Mouse (Mus musculus): ENCODE data around the gene Plce1. TPM values are rescaled to one million over a fixed set of nuclear protein-coding genes. Genes with fewer than 3 reads are reported as not detected.

The Plce1 gene
- polyA plus RNA-seq, 1 experiment from 2014 or later, result 3.1 TPM

GRCm38 (mm10) chr19:38745810-38746491 is 265.0 kb downstream of the Plce1 start:
- no peak overlapping the region for H3K9ac ChIP-seq
- ATAC-seq (ENCODE audit: insufficient number of reproducible peaks, insufficient read depth, low FRiP score, low TSS enrichment, low read depth), result no peak
- no peaks in the 10 kb centered on the region for H3K27me3 ChIP-seq
- no peaks in the 10 kb centered on the region for H3K9me3 ChIP-seq
- no peaks in the 10 kb centered on the region for H3K36me3 ChIP-seq
- peaks cover 25% of the 10 kb centered on the region for H3K4me1 ChIP-seq
- H3K4me2 ChIP-seq, result no peak overlapping the region
- WGBS, result 50% methylated on average over 10 of the region's 10 CpGs
- no peak overlapping the region for H3K27ac ChIP-seq
- H3K4me3 ChIP-seq, result no peak overlapping the region

GRCm38 (mm10) chr19:38746492-38747014 is 265.6 kb downstream of the Plce1 start:
- H3K27ac ChIP-seq, result no peak overlapping the region
- ATAC-seq (ENCODE audit: insufficient number of reproducible peaks, insufficient read depth, low FRiP score, low TSS enrichment, low read depth), result no peak
- H3K27me3 ChIP-seq, result no peaks in the 10 kb centered on the region
- WGBS, result 34% methylated on average over 6 of the region's 6 CpGs
- no peak overlapping the region for H3K4me2 ChIP-seq
- no peak overlapping the region for H3K9ac ChIP-seq
- H3K4me1 ChIP-seq, result peaks cover 25% of the 10 kb centered on the region
- H3K36me3 ChIP-seq, result no peaks in the 10 kb centered on the region
- H3K4me3 ChIP-seq, result no peak overlapping the region
- H3K9me3 ChIP-seq, result no peaks in the 10 kb centered on the region

- H3K9ac ChIP-seq, result no peak overlapping the region
- peaks cover 16% of the 10 kb centered on the region for H3K4me1 ChIP-seq
- 53% methylated on average over 4 of the region's 4 CpGs for WGBS
- H3K4me2 ChIP-seq, result no peak overlapping the region
- H3K4me3 ChIP-seq, result no peak overlapping the region
- no peak overlapping the region for H3K27ac ChIP-seq
- H3K9me3 ChIP-seq, result no peaks in the 10 kb centered on the region
- no peaks in the 10 kb centered on the region for H3K36me3 ChIP-seq
- no peaks in the 10 kb centered on the region for H3K27me3 ChIP-seq
- no peak for ATAC-seq (ENCODE audit: insufficient number of reproducible peaks, insufficient read depth, low FRiP score, low TSS enrichment, low read depth)
These were observed 269.3 kb downstream of the Plce1 start for GRCm38 (mm10) chr19:38750192-38750591.

- Histone ChIP-seq H3K36me3 (no peaks in the 10 kb centered on the region), H3K9ac (no peak overlapping the region), H3K4me1 (peaks cover 6% of the 10 kb centered on the region; the same call in 1 of the 2 replicates), H3K4me2 (no peak overlapping the region), H3K4me3 (no peak overlapping the region), H3K9me3 (no peaks in the 10 kb centered on the region), H3K27me3 (no peaks in the 10 kb centered on the region), H3K27ac (no peak overlapping the region)
- WGBS, result 83% methylated on average over 3 of the region's 3 CpGs
- no peak for ATAC-seq (ENCODE audit: insufficient number of reproducible peaks, insufficient read depth, low FRiP score, low TSS enrichment, low read depth)
These were observed 276.3 kb downstream of the Plce1 start for GRCm38 (mm10) chr19:38757161-38757560.

GRCm38 (mm10) chr19:38758056-38758455 is 277.1 kb downstream of the Plce1 start:
- H3K27ac ChIP-seq, result no peak overlapping the region
- H3K36me3 ChIP-seq, result no peaks in the 10 kb centered on the region; the same call in 1 of the 2 replicates
- no peak overlapping the region for H3K4me2 ChIP-seq
- H3K27me3 ChIP-seq, result no peaks in the 10 kb centered on the region
- H3K4me1 ChIP-seq, result peaks cover 6% of the 10 kb centered on the region; the same call in 1 of the 2 replicates
- no peaks in the 10 kb centered on the region for H3K9me3 ChIP-seq
- no peak overlapping the region for H3K4me3 ChIP-seq
- WGBS, result 58% methylated on average over 5 of the region's 5 CpGs
- no peak for ATAC-seq (ENCODE audit: insufficient number of reproducible peaks, insufficient read depth, low FRiP score, low TSS enrichment, low read depth)
- no peak overlapping the region for H3K9ac ChIP-seq

- Histone ChIP-seq H3K9ac (no peak overlapping the region), H3K4me2 (no peak overlapping the region), H3K4me1 (peaks cover 6% of the 10 kb centered on the region; the same call in 1 of the 2 replicates), H3K4me3 (no peak overlapping the region), H3K27ac (no peak overlapping the region), H3K36me3 (no peaks in the 10 kb centered on the region; the same call in 1 of the 2 replicates), H3K9me3 (no peaks in the 10 kb centered on the region), H3K27me3 (no peaks in the 10 kb centered on the region)
- no peak for ATAC-seq (ENCODE audit: insufficient number of reproducible peaks, insufficient read depth, low FRiP score, low TSS enrichment, low read depth)
- 55% methylated on average over 7 of the region's 7 CpGs for WGBS
These were observed 278.0 kb downstream of the Plce1 start for GRCm38 (mm10) chr19:38758685-38759472.

GRCm38 (mm10) chr19:38760441-38760840 is 279.5 kb downstream of the Plce1 start:
- no peak for ATAC-seq (ENCODE audit: insufficient number of reproducible peaks, insufficient read depth, low FRiP score, low TSS enrichment, low read depth)
- no peaks in the 10 kb centered on the region for H3K27me3 ChIP-seq
- H3K4me2 ChIP-seq, result no peak overlapping the region
- no peaks in the 10 kb centered on the region; the same call in 1 of the 2 replicates for H3K36me3 ChIP-seq
- H3K27ac ChIP-seq, result no peak overlapping the region
- H3K9me3 ChIP-seq, result no peaks in the 10 kb centered on the region
- no peak overlapping the region for H3K9ac ChIP-seq
- 58% methylated on average over 3 of the region's 3 CpGs for WGBS
- no peak overlapping the region for H3K4me3 ChIP-seq
- peaks cover 6% of the 10 kb centered on the region; the same call in 1 of the 2 replicates for H3K4me1 ChIP-seq

- Histone ChIP-seq H3K9ac (no peak overlapping the region), H3K27me3 (no peaks in the 10 kb centered on the region), H3K4me3 (no peak overlapping the region), H3K27ac (no peak overlapping the region), H3K4me2 (no peak overlapping the region), H3K9me3 (no peaks in the 10 kb centered on the region), H3K36me3 (no peaks in the 10 kb centered on the region; the same call in 1 of the 2 replicates), H3K4me1 (no peaks in the 10 kb centered on the region)
- ATAC-seq (ENCODE audit: insufficient number of reproducible peaks, insufficient read depth, low FRiP score, low TSS enrichment, low read depth), result no peak
- WGBS, result 73% methylated on average over 2 of the region's 2 CpGs
These were observed 285.4 kb downstream of the Plce1 start for GRCm38 (mm10) chr19:38766306-38766705.

- Histone ChIP-seq H3K4me2 (no peak overlapping the region), H3K4me1 (no peaks in the 10 kb centered on the region), H3K36me3 (no peaks in the 10 kb centered on the region), H3K4me3 (no peak overlapping the region), H3K27me3 (no peaks in the 10 kb centered on the region), H3K9ac (no peak overlapping the region), H3K9me3 (no peaks in the 10 kb centered on the region), H3K27ac (no peak overlapping the region)
- 56% methylated on average over 4 of the region's 4 CpGs for WGBS
- ATAC-seq (ENCODE audit: insufficient number of reproducible peaks, insufficient read depth, low FRiP score, low TSS enrichment, low read depth), result no peak
These were observed 294.6 kb downstream of the Plce1 start for GRCm38 (mm10) chr19:38775548-38775947.

GRCm38 (mm10) chr19:38778805-38779204 is 297.9 kb downstream of the Plce1 start:
- H3K27ac ChIP-seq, result no peak overlapping the region
- H3K4me3 ChIP-seq, result no peak overlapping the region
- no peaks in the 10 kb centered on the region for H3K36me3 ChIP-seq
- no peaks in the 10 kb centered on the region for H3K4me1 ChIP-seq
- no peak overlapping the region for H3K4me2 ChIP-seq
- WGBS, result 72% methylated on average over 2 of the region's 2 CpGs
- no peak for ATAC-seq (ENCODE audit: insufficient number of reproducible peaks, insufficient read depth, low FRiP score, low TSS enrichment, low read depth)
- no peaks in the 10 kb centered on the region for H3K27me3 ChIP-seq
- no peak overlapping the region for H3K9ac ChIP-seq
- no peaks in the 10 kb centered on the region for H3K9me3 ChIP-seq

- Histone ChIP-seq H3K36me3 (peaks cover 5% of the 10 kb centered on the region), H3K27ac (no peak overlapping the region), H3K27me3 (no peaks in the 10 kb centered on the region), H3K4me3 (no peak overlapping the region), H3K9me3 (no peaks in the 10 kb centered on the region), H3K4me1 (no peaks in the 10 kb centered on the region), H3K9ac (no peak overlapping the region), H3K4me2 (no peak overlapping the region)
- 85% methylated on average over 9 of the region's 9 CpGs for WGBS
- ATAC-seq (ENCODE audit: insufficient number of reproducible peaks, insufficient read depth, low FRiP score, low TSS enrichment, low read depth), result no peak
These were observed 302.6 kb downstream of the Plce1 start for GRCm38 (mm10) chr19:38783542-38783941.

GRCm38 (mm10) chr19:38787756-38788155 is 306.8 kb downstream of the Plce1 start:
- H3K27me3 ChIP-seq, result no peaks in the 10 kb centered on the region

More at GRCm38 (mm10) chr19:38787756-38788155, 306.8 kb downstream of the Plce1 start:
- Histone ChIP-seq H3K27ac (no peak overlapping the region), H3K9me3 (no peaks in the 10 kb centered on the region), H3K9ac (no peak overlapping the region), H3K36me3 (peaks cover 44% of the 10 kb centered on the region), H3K4me1 (no peaks in the 10 kb centered on the region), H3K4me3 (no peak overlapping the region), H3K4me2 (no peak overlapping the region)
- ATAC-seq (ENCODE audit: insufficient number of reproducible peaks, insufficient read depth, low FRiP score, low TSS enrichment, low read depth), result no peak
- 84% methylated on average over 6 of the region's 6 CpGs for WGBS

Measured in embryonic facial prominence, embryonic 13.5 days (tissue).